Mouse (Mus musculus) limb, embryonic 11.5 days (tissue): Measurements from ENCODE around the gene Zbtb20. TPM values are rescaled to one million over a fixed set of nuclear protein-coding genes. Genes with fewer than 3 reads are reported as not detected.

Source experiments
- ATAC-seq: fragments of 200-750 bp; cut with Nextera tagmentation; 2 replicates; pipeline ENCODE4 v1.8.0; 2017; ENCODE audit warnings: low read depth; ENCODE audit not compliant: insufficient number of reproducible peaks, low FRiP score, low TSS enrichment
- DNase-seq: peaks from one replicate; pipeline ENCODE4 v3.0.0-alpha.2; 2015; ENCODE audit warnings: low spot score
- H3K27ac ChIP-seq: fragments of 300-500 bp; sonication (generic); replicated peaks from 2 replicates; pipeline ENCODE4 v1.5.1; 2014; ENCODE audit warnings: low read depth, mild to moderate bottlenecking, low read length
- H3K27me3 ChIP-seq: fragments of 300-500 bp; sonication (generic); 2 replicates; pipeline ENCODE4 v1.6.1; 2014; ENCODE audit warnings: mild to moderate bottlenecking, low read length, mixed read lengths; ENCODE audit not compliant: control insufficient read depth, insufficient read depth
- H3K36me3 ChIP-seq: fragments of 300-500 bp; sonication (generic); 2 replicates; pipeline ENCODE4 v1.6.1; 2014; ENCODE audit warnings: mild to moderate bottlenecking, low read length, moderate library complexity, mixed read lengths; ENCODE audit not compliant: control insufficient read depth, insufficient read depth
- H3K4me1 ChIP-seq: fragments of 300-500 bp; sonication (generic); 2 replicates; pipeline ENCODE4 v1.6.1; 2014; ENCODE audit warnings: low read length, mixed read lengths; ENCODE audit not compliant: control insufficient read depth, insufficient read depth
- H3K4me2 ChIP-seq: fragments of 300-500 bp; sonication (generic); 2 replicates; pipeline ENCODE4 v1.6.1; 2014; ENCODE audit warnings: low read depth, mild to moderate bottlenecking, moderate library complexity; ENCODE audit not compliant: severe bottlenecking
- H3K4me3 ChIP-seq: fragments of 300-500 bp; sonication (generic); 2 replicates; pipeline ENCODE4 v1.5.1; 2014; ENCODE audit warnings: low read depth, low read length
- H3K9ac ChIP-seq: fragments of 300-500 bp; sonication (generic); 2 replicates; pipeline ENCODE4 v1.6.1; 2014; ENCODE audit warnings: mild to moderate bottlenecking, low read length
- H3K9me3 ChIP-seq: fragments of 300-500 bp; sonication (generic); 2 replicates; pipeline ENCODE4 v1.6.1; 2016; ENCODE audit warnings: low read length; ENCODE audit not compliant: control insufficient read depth
- WGBS: fragments of 180-500 bp; shearing (Covaris S2); extraction: QIAGEN DNeasy Blood & Tissue Kit; methylation state at CpG from one replicate; pipeline ENCODE4 v1.1.7; 2014; 5-methylcytosine and 5-hydroxymethylcytosine counted together
- polyA plus RNA-seq: library from polyadenylated mRNA; unstranded; fragments of >200 nt; fragmentation: Nextera tagmentation; extraction: Ambion mirVana; gene quantifications from 2 replicates; pipeline ENCODE4 v1.2.1, GENCODE M21; 2014

The Zbtb20 gene
- polyA plus RNA-seq, 1 experiment from 2014 or later = 12.9 TPM

DNA sequence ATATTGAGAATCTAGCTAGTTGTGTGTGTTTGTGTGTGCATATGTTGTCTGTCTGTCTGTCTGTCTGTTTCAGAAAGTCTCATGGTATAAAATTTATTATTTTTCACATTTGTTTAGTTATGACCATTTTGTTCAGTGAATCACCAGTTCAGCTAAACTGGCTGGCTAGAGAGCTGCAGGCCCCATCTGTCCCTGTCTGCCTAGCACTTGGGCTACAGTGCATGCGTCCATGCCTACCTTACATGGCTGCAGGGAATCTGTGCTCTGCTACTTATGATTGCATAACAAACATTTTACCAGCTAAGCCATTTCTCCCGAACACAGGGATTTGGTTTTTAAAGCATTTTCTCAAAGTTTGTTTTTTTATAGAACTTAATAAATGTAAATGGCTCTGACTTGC, 150.7 kb downstream of the Zbtb20 start:
- H3K36me3 ChIP-seq = no peaks in the 10 kb centered on the region
- H3K4me2 ChIP-seq = no peak overlapping the region
- H3K27me3 ChIP-seq = no peaks in the 10 kb centered on the region
- H3K4me3 ChIP-seq = no peak overlapping the region
- 92% methylated on average over 2 of the region's 2 CpGs for WGBS
- H3K9ac ChIP-seq = no peak overlapping the region
- no peak overlapping the region for H3K27ac ChIP-seq
- ATAC-seq = no peak
- H3K9me3 ChIP-seq = no peaks in the 10 kb centered on the region
- H3K4me1 ChIP-seq = no peaks in the 10 kb centered on the region
- DNase-seq = no peak

- no peak for DNase-seq
- 30% methylated on average over 3 of the region's 3 CpGs for WGBS
Observed at GRCm38 (mm10) chr16:43029243-43029642, 153.6 kb downstream of the Zbtb20 start.

GRCm38 (mm10) chr16:43035709-43036108, 160.0 kb downstream of the Zbtb20 start:
- WGBS = 27% methylated on average over 6 of the region's 6 CpGs
- Histone ChIP-seq H3K9ac (no peak overlapping the region), H3K36me3 (no peaks in the 10 kb centered on the region), H3K9me3 (no peaks in the 10 kb centered on the region), H3K4me1 (no peaks in the 10 kb centered on the region), H3K27me3 (no peaks in the 10 kb centered on the region), H3K27ac (no peak overlapping the region), H3K4me2 (no peak overlapping the region), H3K4me3 (no peak overlapping the region)
- DNase-seq (no peak), ATAC-seq (no peak)

More at GRCm38 (mm10) chr16:43029243-43029642, 153.6 kb downstream of the Zbtb20 start:
- Histone ChIP-seq H3K4me2 (no peak overlapping the region), H3K27me3 (no peaks in the 10 kb centered on the region), H3K27ac (no peak overlapping the region), H3K9me3 (no peaks in the 10 kb centered on the region), H3K4me3 (no peak overlapping the region), H3K36me3 (no peaks in the 10 kb centered on the region), H3K4me1 (no peaks in the 10 kb centered on the region), H3K9ac (no peak overlapping the region)
- ATAC-seq = no peak

GRCm38 (mm10) chr16:43036510-43036909, 160.8 kb downstream of the Zbtb20 start:
- no peak for ATAC-seq
- no peak overlapping the region for H3K9ac ChIP-seq
- 44% methylated on average over 5 of the region's 5 CpGs for WGBS
- DNase-seq = no peak
- no peaks in the 10 kb centered on the region for H3K9me3 ChIP-seq
- H3K4me2 ChIP-seq = no peak overlapping the region
- H3K4me1 ChIP-seq = no peaks in the 10 kb centered on the region
- H3K36me3 ChIP-seq = no peaks in the 10 kb centered on the region
- no peak overlapping the region for H3K27ac ChIP-seq
- no peaks in the 10 kb centered on the region for H3K27me3 ChIP-seq
- no peak overlapping the region for H3K4me3 ChIP-seq

DNA sequence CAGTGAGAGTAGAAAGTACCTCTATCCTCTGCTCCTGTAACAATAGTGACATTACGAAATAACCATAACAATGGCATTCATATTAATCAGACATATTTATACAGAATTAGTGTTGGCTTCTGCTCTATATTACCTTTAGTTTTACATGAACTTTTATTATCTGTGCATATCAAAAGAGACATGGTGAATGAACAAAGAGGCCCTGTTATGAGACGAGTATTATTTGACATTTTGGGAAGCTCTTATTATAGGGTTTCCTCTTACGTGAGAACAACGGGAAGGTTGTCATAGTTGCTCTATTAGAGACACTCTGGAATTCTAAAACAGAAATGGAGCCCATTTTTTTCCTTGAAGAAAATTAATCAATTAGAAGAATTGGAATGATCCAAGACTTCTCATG, 161.6 kb downstream of the Zbtb20 start:
- no peaks in the 10 kb centered on the region for H3K9me3 ChIP-seq
- no peak overlapping the region for H3K27ac ChIP-seq
- H3K27me3 ChIP-seq = no peaks in the 10 kb centered on the region
- no peaks in the 10 kb centered on the region for H3K4me1 ChIP-seq
- no peak overlapping the region for H3K9ac ChIP-seq
- DNase-seq (no peak), ATAC-seq (no peak)
- 92% methylated on average over 4 of the region's 4 CpGs for WGBS
- H3K4me3 ChIP-seq = no peak overlapping the region
- no peak overlapping the region for H3K4me2 ChIP-seq
- H3K36me3 ChIP-seq = no peaks in the 10 kb centered on the region

DNA sequence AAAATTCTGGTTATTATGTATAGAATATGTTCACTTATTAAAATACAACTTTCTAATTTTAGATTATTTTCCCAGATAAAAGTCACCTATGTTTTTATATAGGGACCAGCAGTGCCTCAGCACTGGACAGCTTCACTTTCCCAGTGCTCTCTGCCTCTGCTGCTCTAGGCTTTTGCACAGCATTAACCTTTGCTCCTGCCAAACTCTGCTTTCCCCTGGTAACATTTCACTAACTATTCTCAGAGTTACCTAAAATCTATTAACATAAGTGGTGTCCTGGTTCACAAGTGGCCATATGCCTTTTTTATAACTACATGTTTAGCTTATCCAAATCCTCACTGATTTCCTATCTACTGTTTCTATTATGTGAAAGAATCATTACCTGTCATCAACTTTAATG, 169.9 kb downstream of the Zbtb20 start:
- H3K4me3 ChIP-seq = no peak overlapping the region
- no peak overlapping the region for H3K4me2 ChIP-seq
- no peak overlapping the region for H3K9ac ChIP-seq
- no peak for DNase-seq
- H3K4me1 ChIP-seq = no peaks in the 10 kb centered on the region
- H3K27me3 ChIP-seq = no peaks in the 10 kb centered on the region
- no peak for ATAC-seq
- no peak overlapping the region for H3K27ac ChIP-seq
- H3K36me3 ChIP-seq = no peaks in the 10 kb centered on the region
- no peaks in the 10 kb centered on the region for H3K9me3 ChIP-seq

DNA sequence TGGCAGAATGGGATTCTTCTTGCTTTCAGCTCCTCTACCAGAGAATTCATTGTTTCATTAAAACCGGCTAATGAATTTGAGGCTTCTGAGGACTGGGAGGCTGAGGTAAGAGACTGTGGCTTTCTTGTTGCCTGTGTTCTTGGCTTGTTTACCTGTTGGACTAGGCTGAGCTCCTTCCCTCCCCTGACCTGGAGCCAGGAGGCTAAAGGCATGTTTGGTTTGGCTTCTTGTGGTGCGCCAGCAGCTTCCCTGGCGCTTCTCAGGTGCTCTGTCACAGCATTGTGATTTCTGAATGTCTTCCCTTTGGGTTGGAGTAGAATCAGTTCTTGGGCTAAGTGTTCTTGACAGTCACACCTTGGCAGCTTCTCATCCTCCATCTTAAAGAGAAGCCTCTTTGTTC, 171.0 kb downstream of the Zbtb20 start:
- Histone ChIP-seq H3K9me3 (no peaks in the 10 kb centered on the region), H3K27ac (no peak overlapping the region), H3K4me2 (no peak overlapping the region), H3K4me3 (no peak overlapping the region), H3K9ac (no peak overlapping the region), H3K4me1 (no peaks in the 10 kb centered on the region), H3K36me3 (no peaks in the 10 kb centered on the region), H3K27me3 (no peaks in the 10 kb centered on the region)
- WGBS = 93% methylated on average over 3 of the region's 3 CpGs
- no peak for DNase-seq
- no peak for ATAC-seq

DNA sequence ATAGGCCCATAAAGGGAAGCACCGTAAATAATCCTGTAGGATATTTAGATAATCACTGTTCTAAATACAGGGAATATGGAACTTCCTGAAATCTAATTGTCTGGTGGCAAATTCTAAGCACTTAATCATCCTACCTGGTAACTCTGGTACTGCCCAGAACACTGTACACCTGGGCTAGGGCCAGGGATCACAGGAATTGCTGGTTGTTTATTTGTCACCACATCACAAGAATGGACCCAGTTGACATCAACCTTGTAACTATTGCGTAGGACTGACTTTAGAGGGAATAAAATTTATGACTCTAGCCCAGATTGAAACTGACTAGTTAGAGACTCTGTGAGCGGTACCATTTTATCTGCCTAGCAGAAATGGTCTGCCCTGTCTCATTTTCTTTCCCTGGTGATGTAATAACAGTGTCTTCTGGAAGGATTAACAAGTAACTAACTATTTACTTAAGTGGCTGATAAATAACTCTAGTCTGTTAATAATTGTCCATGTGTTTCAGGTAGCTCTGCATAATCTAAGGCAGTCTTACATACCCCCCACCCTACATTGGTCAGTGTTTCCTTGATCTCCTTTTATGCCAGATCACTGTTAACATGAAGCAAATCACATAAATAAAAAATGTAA, 194.1 kb downstream of the Zbtb20 start:
- Histone ChIP-seq H3K4me2 (no peak overlapping the region), H3K27me3 (no peaks in the 10 kb centered on the region), H3K9ac (no peak overlapping the region), H3K36me3 (no peaks in the 10 kb centered on the region), H3K4me1 (no peaks in the 10 kb centered on the region), H3K27ac (no peak overlapping the region), H3K4me3 (no peak overlapping the region), H3K9me3 (no peaks in the 10 kb centered on the region)
- 72% methylated on average over 3 of the region's 3 CpGs for WGBS
- DNase-seq (no peak), ATAC-seq (no peak)

DNA sequence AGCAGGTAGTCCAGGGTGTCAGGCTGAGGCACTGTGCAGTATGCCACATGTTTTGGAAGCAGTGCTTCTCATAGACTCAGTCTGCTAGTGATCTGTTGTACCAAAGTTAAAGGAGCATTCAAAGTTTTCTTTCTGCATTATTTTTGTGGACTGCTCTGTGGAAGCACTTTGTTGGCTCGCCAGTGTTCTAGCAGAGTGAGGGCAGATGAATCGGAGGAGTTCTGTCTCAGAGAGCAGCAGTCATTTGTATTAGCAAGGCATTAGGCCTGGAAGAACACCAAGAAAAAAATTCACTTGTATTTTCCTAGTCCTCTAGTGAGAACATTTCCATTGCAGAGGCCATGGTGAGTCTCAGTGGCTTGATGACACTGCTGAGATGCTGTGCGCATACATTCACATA, 196.2 kb downstream of the Zbtb20 start:
- H3K27ac ChIP-seq = no peak overlapping the region
- H3K36me3 ChIP-seq = no peaks in the 10 kb centered on the region
- no peaks in the 10 kb centered on the region for H3K27me3 ChIP-seq
- 91% methylated on average over 3 of the region's 3 CpGs for WGBS
- H3K9me3 ChIP-seq = no peaks in the 10 kb centered on the region
- no peak overlapping the region for H3K4me3 ChIP-seq
- ATAC-seq (no peak), DNase-seq (no peak)
- no peak overlapping the region for H3K9ac ChIP-seq
- no peaks in the 10 kb centered on the region for H3K4me1 ChIP-seq
- no peak overlapping the region for H3K4me2 ChIP-seq
